Mouse (Mus musculus) neural tube, embryonic 11.5 days (tissue): ENCODE data around the gene Tex21. TPM values are rescaled to one million over a fixed set of nuclear protein-coding genes. Genes with fewer than 3 reads are reported as not detected.
"Not testable (repeated sequence)": the region's sequence is repeated elsewhere in the genome, so short reads cannot be mapped to it uniquely, and the experiment has no call there.

Experiments used
- ATAC-seq: fragments of 200-750 bp; cut with Nextera tagmentation; 2 replicates; pipeline ENCODE4 v1.8.0; 2017; ENCODE audit warnings: moderate number of reproducible peaks, mild to moderate bottlenecking, moderate TSS enrichment, moderate library complexity; ENCODE audit not compliant: insufficient read depth, low FRiP score, low TSS enrichment
- DNase-seq: peaks from one replicate; pipeline ENCODE4 v3.0.0-alpha.2; 2015; ENCODE audit warnings: low spot score
- H3K27ac ChIP-seq: fragments of 300-500 bp; sonication (generic); 2 replicates; pipeline ENCODE4 v1.5.1; 2014; ENCODE audit warnings: low read depth, mild to moderate bottlenecking, low read length
- H3K27me3 ChIP-seq: fragments of 300-500 bp; sonication (generic); 2 replicates; pipeline ENCODE4 v1.6.1; 2014; ENCODE audit warnings: mild to moderate bottlenecking, low read length, mixed read lengths; ENCODE audit not compliant: control insufficient read depth, insufficient read depth
- H3K36me3 ChIP-seq: fragments of 300-500 bp; sonication (generic); 2 replicates; pipeline ENCODE4 v1.6.1; 2014; ENCODE audit warnings: mild to moderate bottlenecking, low read length, moderate library complexity, mixed read lengths; ENCODE audit not compliant: control insufficient read depth, insufficient read depth
- H3K4me1 ChIP-seq: fragments of 300-500 bp; sonication (generic); 2 replicates; pipeline ENCODE4 v1.6.1; 2014; ENCODE audit warnings: low read length, mixed read lengths; ENCODE audit not compliant: control insufficient read depth, insufficient read depth
- H3K4me2 ChIP-seq: fragments of 300-500 bp; sonication (generic); 2 replicates; pipeline ENCODE4 v1.6.1; 2014; ENCODE audit warnings: low read depth, mild to moderate bottlenecking, moderate library complexity
- H3K4me3 ChIP-seq: fragments of 300-500 bp; sonication (generic); 2 replicates; pipeline ENCODE4 v1.5.1; 2014; ENCODE audit warnings: low read depth, low read length
- H3K9ac ChIP-seq: fragments of 300-500 bp; sonication (generic); 2 replicates; pipeline ENCODE4 v1.6.1; 2014; ENCODE audit warnings: mild to moderate bottlenecking, low read length
- H3K9me3 ChIP-seq: fragments of 300-500 bp; sonication (generic); 2 replicates; pipeline ENCODE4 v1.6.1; 2016; ENCODE audit warnings: low read length; ENCODE audit not compliant: control insufficient read depth
- WGBS: fragments of 180-500 bp; shearing (Covaris S2); extraction: QIAGEN DNeasy Blood & Tissue Kit; methylation state at CpG from one replicate; pipeline ENCODE4 v1.1.7; 2014; 5-methylcytosine and 5-hydroxymethylcytosine counted together
- polyA plus RNA-seq: library from polyadenylated mRNA; unstranded; fragments of >200 nt; fragmentation: Nextera tagmentation; extraction: Ambion mirVana; gene quantifications from 2 replicates; pipeline ENCODE4 v1.2.1, GENCODE M21; 2014

Tex21 gene
- polyA plus RNA-seq, 1 experiment from 2014 or later, result not detected

- DNase-seq, result no peak
- H3K9ac ChIP-seq, result no peak overlapping the region
- no peaks in the 10 kb centered on the region for H3K4me1 ChIP-seq
- no peak overlapping the region for H3K27ac ChIP-seq
- ATAC-seq, result no peak
- no peak overlapping the region for H3K4me2 ChIP-seq
- no peaks in the 10 kb centered on the region for H3K27me3 ChIP-seq
- 93% methylated on average over 6 of the region's 6 CpGs for WGBS
- H3K4me3 ChIP-seq, result no peak overlapping the region
- H3K36me3 ChIP-seq, result no peaks in the 10 kb centered on the region
- no peaks in the 10 kb centered on the region for H3K9me3 ChIP-seq
Observed at GRCm38 (mm10) chr12:76235253-76235652, 11.3 kb downstream of the Tex21 start.

- Histone ChIP-seq H3K9ac (no peak overlapping the region), H3K27me3 (no peaks in the 10 kb centered on the region), H3K27ac (no peak overlapping the region), H3K4me1 (no peaks in the 10 kb centered on the region), H3K36me3 (no peaks in the 10 kb centered on the region), H3K9me3 (no peaks in the 10 kb centered on the region), H3K4me2 (no peak overlapping the region), H3K4me3 (no peak overlapping the region)
- ATAC-seq (no peak), DNase-seq (no peak)
- WGBS, result 82% methylated on average over 6 of the region's 6 CpGs
Observed at GRCm38 (mm10) chr12:76230644-76231043, 15.9 kb downstream of the Tex21 start.

GRCm38 (mm10) chr12:76222104-76222503, 24.4 kb downstream of the Tex21 start:
- H3K27me3 ChIP-seq, H3K27ac ChIP-seq, H3K36me3 ChIP-seq, H3K9me3 ChIP-seq, DNase-seq, ATAC-seq, H3K4me1 ChIP-seq, H3K9ac ChIP-seq, H3K4me2 ChIP-seq, H3K4me3 ChIP-seq: not testable (repeated sequence)
- WGBS, result 53% methylated on average over 4 of the region's 8 CpGs

GRCm38 (mm10) chr12:76216716-76217115, 29.8 kb downstream of the Tex21 start:
- 73% methylated on average over 11 of the region's 11 CpGs for WGBS
- Histone ChIP-seq H3K9me3 (no peaks in the 10 kb centered on the region), H3K36me3 (no peaks in the 10 kb centered on the region), H3K4me2 (no peak overlapping the region), H3K27ac (no peak overlapping the region), H3K4me1 (no peaks in the 10 kb centered on the region), H3K9ac (no peak overlapping the region), H3K27me3 (no peaks in the 10 kb centered on the region), H3K4me3 (no peak overlapping the region)
- ATAC-seq, result no peak
- no peak for DNase-seq

- Histone ChIP-seq H3K9me3 (no peaks in the 10 kb centered on the region), H3K36me3 (no peaks in the 10 kb centered on the region), H3K9ac (no peak overlapping the region), H3K4me1 (no peaks in the 10 kb centered on the region), H3K4me2 (no peak overlapping the region), H3K27me3 (no peaks in the 10 kb centered on the region), H3K4me3 (no peak overlapping the region), H3K27ac (no peak overlapping the region)
- no peak for DNase-seq
- ATAC-seq, result no peak
- WGBS, result 27% methylated on average over 5 of the region's 5 CpGs
Observed at GRCm38 (mm10) chr12:76215121-76215520, 31.4 kb downstream of the Tex21 start.

- Histone ChIP-seq H3K4me2 (no peak overlapping the region), H3K9ac (no peak overlapping the region), H3K36me3 (no peaks in the 10 kb centered on the region), H3K4me1 (no peaks in the 10 kb centered on the region), H3K4me3 (no peak overlapping the region), H3K27me3 (no peaks in the 10 kb centered on the region), H3K27ac (no peak overlapping the region), H3K9me3 (no peaks in the 10 kb centered on the region)
- no peak for ATAC-seq
- WGBS, result 91% methylated on average over 5 of the region's 5 CpGs
- no peak for DNase-seq
Observed at GRCm38 (mm10) chr12:76209429-76209974, 37.0 kb downstream of the Tex21 start.

GRCm38 (mm10) chr12:76200326-76200725, 46.2 kb downstream of the Tex21 start:
- H3K4me2 ChIP-seq, result no peak overlapping the region
- no peak for DNase-seq
- no peak overlapping the region for H3K27ac ChIP-seq
- H3K4me3 ChIP-seq, result no peak overlapping the region
- peaks cover 8% of the 10 kb centered on the region; the same call in 1 of the 2 replicates for H3K4me1 ChIP-seq
- H3K9me3 ChIP-seq, result no peaks in the 10 kb centered on the region
- no peaks in the 10 kb centered on the region for H3K36me3 ChIP-seq
- ATAC-seq, result no peak
- 67% methylated on average over 4 of the region's 4 CpGs for WGBS
- no peak overlapping the region for H3K9ac ChIP-seq
- H3K27me3 ChIP-seq, result no peaks in the 10 kb centered on the region

GRCm38 (mm10) chr12:76197071-76197470, 49.5 kb downstream of the Tex21 start:
- WGBS, result 47% methylated on average over 8 of the region's 8 CpGs

GRCm38 (mm10) chr12:76196709-76197054, 49.9 kb downstream of the Tex21 start:
- peaks cover 8% of the 10 kb centered on the region; the same call in 1 of the 2 replicates for H3K4me1 ChIP-seq
- peak; percentile 80 for DNase-seq
- H3K4me2 ChIP-seq, result peak overlapping the region; percentile 87
- no peaks in the 10 kb centered on the region for H3K27me3 ChIP-seq
- no peaks in the 10 kb centered on the region for H3K36me3 ChIP-seq
- peak overlapping the region; percentile 2; the same call in 1 of the 2 replicates for H3K4me3 ChIP-seq
- peak; percentile 35; the same call in 1 of the 2 replicates for ATAC-seq
- no peaks in the 10 kb centered on the region for H3K9me3 ChIP-seq
- peak overlapping the region; percentile 55 for H3K9ac ChIP-seq
- H3K27ac ChIP-seq, result no peak overlapping the region
- WGBS, result 10% methylated on average over 6 of the region's 6 CpGs

More at GRCm38 (mm10) chr12:76197071-76197470, 49.5 kb downstream of the Tex21 start:
- DNase-seq (no peak), ATAC-seq (peak; percentile 46; the same call in 1 of the 2 replicates)
- Histone ChIP-seq H3K4me3 (peak overlapping the region; percentile 2; the same call in 1 of the 2 replicates), H3K4me2 (peak overlapping the region; percentile 87), H3K9me3 (no peaks in the 10 kb centered on the region), H3K9ac (peak overlapping the region; percentile 55), H3K27ac (no peak overlapping the region), H3K4me1 (peaks cover 8% of the 10 kb centered on the region; the same call in 1 of the 2 replicates), H3K36me3 (no peaks in the 10 kb centered on the region), H3K27me3 (no peaks in the 10 kb centered on the region)
